In the genomic region with DNA sequence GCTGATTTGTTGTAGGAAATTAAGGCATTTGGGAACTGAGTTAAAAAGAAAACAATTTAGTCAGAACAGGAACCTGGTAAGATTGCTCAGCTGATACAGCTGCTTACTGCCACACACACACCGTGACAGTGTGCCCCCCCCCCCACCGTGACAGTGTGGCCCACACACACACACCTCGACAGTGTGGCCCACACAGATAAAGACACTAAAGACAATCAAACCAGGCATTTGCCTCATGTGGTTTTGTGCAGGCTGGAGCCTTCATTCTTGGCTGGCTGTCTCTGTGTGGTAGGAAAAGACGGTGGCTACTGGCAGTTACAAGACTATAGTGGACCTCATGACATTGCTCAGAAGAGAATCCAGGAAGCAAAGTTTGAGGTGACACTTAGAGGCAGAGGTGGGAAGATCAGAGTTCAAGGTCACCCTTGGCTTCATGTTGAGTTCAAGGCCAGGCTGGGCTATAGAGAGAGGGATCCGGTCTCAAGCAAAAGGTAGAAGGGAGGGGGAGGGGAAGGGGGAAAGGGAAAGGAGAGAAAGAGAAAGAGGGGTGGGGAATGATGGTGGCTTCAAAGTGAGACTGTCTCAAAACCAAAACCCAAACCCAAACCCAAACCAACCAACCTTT, we compare ENCODE assay signal across 19 mouse cellular contexts. TPM values are rescaled to one million over a fixed set of nuclear protein-coding genes. Genes with fewer than 3 reads are reported as not detected.
DNase-seq lines count a peak whose midpoint lies in the region; ATAC-seq and TF ChIP-seq lines count a peak whose summit lies in the region.
"Had no signal": no experiment of that assay in that cellular context is flagged by ENCODE, and none has a peak within 500 bp of the region (broad histone marks: within the 10 kb centered on the region; RNA-seq: fewer than 3 reads in every experiment).

No protein-coding gene starts in this region.

- no peak overlapping the region for H3K4me2 ChIP-seq in liver, embryonic 14.5 days (ENCODE audit: low read depth)
- H3K4me2 ChIP-seq in forebrain, embryonic 16.5 days (ENCODE audit: low read length), result no peak overlapping the region
- H3K4me2 ChIP-seq in hindbrain, embryonic 13.5 days, result no peak overlapping the region
- H3K4me2 ChIP-seq: forebrain, embryonic 12.5 days; heart, embryonic 13.5 days; midbrain, embryonic 13.5 days had no signal

- peaks cover 74% of the 10 kb centered on the region for H3K36me3 ChIP-seq in G1E (replicated peaks)
- no peaks in the 10 kb centered on the region for H3K36me3 ChIP-seq in liver, embryonic 14.5 days (replicated peaks; ENCODE audit: control insufficient read depth, insufficient read depth, low read depth)
- peaks cover 3% of the 10 kb centered on the region; the same call in 1 of the 2 replicates for H3K36me3 ChIP-seq in forebrain, embryonic 16.5 days (ENCODE audit: control insufficient read depth, insufficient read depth)
- peaks cover 29% of the 10 kb centered on the region for H3K36me3 ChIP-seq in hindbrain, embryonic 13.5 days

- peaks cover 36% of the 10 kb centered on the region for H3K4me1 ChIP-seq in G1E (ENCODE audit: insufficient read depth, low read depth, low read length)
- peaks cover 0 to 4% of the 10 kb centered on the region in 2 experiments; a peak in 2 of 4 replicates for H3K4me1 ChIP-seq in liver, embryonic 14.5 days (replicated peaks; ENCODE audit: control insufficient read depth in 2 of 2, insufficient read depth in 2 of 2, low read length in 1 of 2)
- H3K4me1 ChIP-seq in forebrain, embryonic 16.5 days (replicated peaks; ENCODE audit: control insufficient read depth, insufficient read depth, low read length), result no peaks in the 10 kb centered on the region
- peaks cover 2% of the 10 kb centered on the region; the same call in 1 of the 2 replicates for H3K4me1 ChIP-seq in hindbrain, embryonic 13.5 days (replicated peaks)
- H3K4me1 ChIP-seq: forebrain, embryonic 12.5 days; midbrain, embryonic 13.5 days had no signal

- 21% methylated on average over 5 of the region's 5 CpGs for WGBS in liver, embryonic 14.5 days (ENCODE audit: insufficient replicate concordance)
- WGBS in forebrain, embryonic 16.5 days, result 81% methylated on average over 5 of the region's 5 CpGs
- 87% methylated on average over 5 of the region's 5 CpGs for WGBS in hindbrain, embryonic 13.5 days

- TF ChIP-seq EP300 in liver, embryonic 14.5 days (IDR thresholded peaks at IDR 0.05; ENCODE audit: low read depth), result peak; percentile 30; the same call in 1 of the 2 replicates

- H3K4me3 ChIP-seq in G1E (ENCODE audit: low read depth, low read length), result no peak overlapping the region; the same call in 1 of the 2 replicates
- H3K4me3 ChIP-seq in liver, embryonic 14.5 days (ENCODE audit: insufficient read depth in 1 of 2, low read depth in 2 of 2, low read length in 2 of 2), result no peak overlapping the region
- H3K4me3 ChIP-seq in forebrain, embryonic 16.5 days (replicated peaks; ENCODE audit: low read length), result no peak overlapping the region
- no peak overlapping the region for H3K4me3 ChIP-seq in hindbrain, embryonic 13.5 days
- H3K4me3 ChIP-seq: forebrain, embryonic 12.5 days; heart, embryonic 13.5 days; layer of hippocampus, adult 2 months; midbrain, embryonic 13.5 days had no signal

- ATAC-seq in G1E (ENCODE audit: extremely low read depth, insufficient number of reproducible peaks, low FRiP score, poor library complexity, severe bottlenecking), result peak; percentile 96
- 0 out of 2 replicates have a peak, but pooled peaks have one; percentile 22 for ATAC-seq in granulocyte monocyte progenitor cell, adult 5-6 weeks (replicated peaks; ENCODE audit: poor library complexity, severe bottlenecking)
- ATAC-seq in liver, embryonic 14.5 days (ENCODE audit: insufficient read depth), result peak; percentile 73
- no peak for ATAC-seq in forebrain, embryonic 16.5 days
- ATAC-seq in hindbrain, embryonic 13.5 days (ENCODE audit: low FRiP score), result no peak
- ATAC-seq: hindbrain, embryonic 16.5 days; midbrain, embryonic 13.5 days had no signal

- H3K9me3 ChIP-seq in G1E (replicated peaks), result no peaks in the 10 kb centered on the region
- H3K9me3 ChIP-seq in liver, embryonic 14.5 days (ENCODE audit: control insufficient read depth, low read length), result no peaks in the 10 kb centered on the region
- H3K9me3 ChIP-seq in forebrain, embryonic 16.5 days (ENCODE audit: control insufficient read depth, low read length), result no peaks in the 10 kb centered on the region
- no peaks in the 10 kb centered on the region for H3K9me3 ChIP-seq in hindbrain, embryonic 13.5 days
- H3K9me3 ChIP-seq: forebrain, embryonic 12.5 days; heart, embryonic 13.5 days; midbrain, embryonic 13.5 days had no signal

- TF ChIP-seq CTCF in G1E (IDR thresholded peaks at IDR 0.05; ENCODE audit: low read depth, low read length), result no peak
- TF ChIP-seq CTCF in liver, embryonic 14.5 days (IDR thresholded peaks at IDR 0.05; ENCODE audit: low read depth), result no peak

- H3K27me3 ChIP-seq in G1E (ENCODE audit: insufficient read depth, low read length), result no peaks in the 10 kb centered on the region
- H3K27me3 ChIP-seq in liver, embryonic 14.5 days (ENCODE audit: control insufficient read depth, insufficient read depth, low read length), result no peaks in the 10 kb centered on the region
- H3K27me3 ChIP-seq in forebrain, embryonic 16.5 days (replicated peaks; ENCODE audit: control insufficient read depth, insufficient read depth, low read length), result no peaks in the 10 kb centered on the region
- H3K27me3 ChIP-seq in hindbrain, embryonic 13.5 days, result no peaks in the 10 kb centered on the region
- H3K27me3 ChIP-seq: forebrain, embryonic 12.5 days; heart, embryonic 13.5 days; midbrain, embryonic 13.5 days had no signal

- H3K27ac ChIP-seq in liver, embryonic 14.5 days, result no peak overlapping the region
- H3K27ac ChIP-seq in forebrain, embryonic 16.5 days (ENCODE audit: low read length), result no peak overlapping the region
- no peak overlapping the region for H3K27ac ChIP-seq in hindbrain, embryonic 13.5 days
- H3K27ac ChIP-seq: forebrain, embryonic 12.5 days; heart, embryonic 13.5 days; kidney, postnatal 0 days; layer of hippocampus, adult 2 months; midbrain, embryonic 13.5 days had no signal

- DNase-seq in 416B (ENCODE audit: low read depth) (peak; percentile 74), G1E (ENCODE audit: low spot score) (peak; percentile 66)
- no peak for DNase-seq in liver, embryonic 14.5 days (ENCODE audit: low read depth in 3 of 3, low spot score in 3 of 3)
- DNase-seq in thymus, postnatal 10 days (ENCODE audit: low spot score in 2 of 2), result no peak
- no peak for DNase-seq in right cerebral cortex, postnatal 25 days
- DNase-seq: adrenal gland, postnatal 10 days; cerebellum, adult 11-12 months; cerebellum, postnatal 36 days; kidney, adult 11 months; spleen, adult 18-20 months had no signal

- H3K9ac ChIP-seq in liver, embryonic 14.5 days (replicated peaks), result no peak overlapping the region
- no peak overlapping the region for H3K9ac ChIP-seq in forebrain, embryonic 16.5 days (replicated peaks; ENCODE audit: low read depth, low read length)
- no peak overlapping the region for H3K9ac ChIP-seq in hindbrain, embryonic 13.5 days
- H3K9ac ChIP-seq: forebrain, embryonic 12.5 days; heart, embryonic 13.5 days; midbrain, embryonic 13.5 days had no signal

RNA-seq across cellular contexts. Expression of a gene that starts 24.7 kb away (rescaled TPM):
- total RNA-seq in G1E (2014; fragmentation: Nextera tagmentation) (19.2 and 20.1 TPM in 2 replicates), G1E (2017) (7.6 and 8.2 TPM in 2 replicates)
- polyA plus RNA-seq in G1E (2012), result 1.5 and 3.3 TPM in 2 replicates
- 8.5 and 12.7 TPM in 2 replicates for total RNA-seq in granulocyte monocyte progenitor cell, adult 5-6 weeks (2014; fragmentation: Nextera tagmentation)
- total RNA-seq in granulocyte monocyte progenitor cell, adult 5-6 weeks (2017), result 5.7 and 6.1 TPM in 2 replicates
- 2.8 and 3.4 TPM in 2 replicates for polyA plus RNA-seq in liver, embryonic 14.5 days (2012; rRNA removed)
- 2.4 and 2.5 TPM in 2 replicates for polyA plus RNA-seq in liver, embryonic 14.5 days (2014; fragmentation: Nextera tagmentation; extraction: Ambion mirVana)
- 8.4 and 10.0 TPM in 2 replicates for polyA plus RNA-seq in forebrain, embryonic 16.5 days (2015; fragmentation: Nextera tagmentation; extraction: Ambion mirVana)
- 8.1 and 8.5 TPM in 2 replicates for polyA plus RNA-seq in hindbrain, embryonic 13.5 days (2015; fragmentation: Nextera tagmentation; extraction: Ambion mirVana)

RNA-seq across cellular contexts. Expression of a gene that starts 26.9 kb away (rescaled TPM):
- total RNA-seq in G1E (2014; fragmentation: Nextera tagmentation) (36.6 and 43.8 TPM in 2 replicates), G1E (2017) (50.4 and 53.7 TPM in 2 replicates)
- 2.1 and 3.7 TPM in 2 replicates for polyA plus RNA-seq in G1E (2012)
- 54.4 and 78.4 TPM in 2 replicates for total RNA-seq in granulocyte monocyte progenitor cell, adult 5-6 weeks (2014; fragmentation: Nextera tagmentation)
- 23.3 and 26.8 TPM in 2 replicates for total RNA-seq in granulocyte monocyte progenitor cell, adult 5-6 weeks (2017)
- 26.5 and 50.5 TPM in 2 replicates for polyA plus RNA-seq in liver, embryonic 14.5 days (2012; rRNA removed)
- 184 and 188 TPM in 2 replicates for polyA plus RNA-seq in liver, embryonic 14.5 days (2014; fragmentation: Nextera tagmentation; extraction: Ambion mirVana)
- polyA plus RNA-seq in forebrain, embryonic 16.5 days (2015; fragmentation: Nextera tagmentation; extraction: Ambion mirVana), result 479 and 491 TPM in 2 replicates
- polyA plus RNA-seq in hindbrain, embryonic 13.5 days (2015; fragmentation: Nextera tagmentation; extraction: Ambion mirVana), result 472 and 492 TPM in 2 replicates

RNA-seq across cellular contexts. Expression of a gene that starts 33.7 kb away (rescaled TPM):
- total RNA-seq in G1E (2014; fragmentation: Nextera tagmentation) (10.7 and 15.2 TPM in 2 replicates), G1E (2017) (7.0 and 8.9 TPM in 2 replicates)
- 8.8 and 9.1 TPM in 2 replicates for polyA plus RNA-seq in G1E (2012)
- not detected in 2 replicates for total RNA-seq in granulocyte monocyte progenitor cell, adult 5-6 weeks (2014; fragmentation: Nextera tagmentation)
- total RNA-seq in granulocyte monocyte progenitor cell, adult 5-6 weeks (2017), result not detected in 2 replicates
- 1.4 and 1.7 TPM in 2 replicates for polyA plus RNA-seq in liver, embryonic 14.5 days (2012; rRNA removed)
- polyA plus RNA-seq in liver, embryonic 14.5 days (2014; fragmentation: Nextera tagmentation; extraction: Ambion mirVana), result 2.0 and 2.4 TPM in 2 replicates
- 14.1 and 14.3 TPM in 2 replicates for polyA plus RNA-seq in forebrain, embryonic 16.5 days (2015; fragmentation: Nextera tagmentation; extraction: Ambion mirVana)
- polyA plus RNA-seq in hindbrain, embryonic 13.5 days (2015; fragmentation: Nextera tagmentation; extraction: Ambion mirVana), result 16.8 and 17.6 TPM in 2 replicates

RNA-seq across cellular contexts. Expression of a gene that starts 43.8 kb away (rescaled TPM):
- total RNA-seq in G1E (2014; fragmentation: Nextera tagmentation), result 184 TPM in 2 replicates
- 177 TPM in 2 replicates for total RNA-seq in G1E (2017)
- polyA plus RNA-seq in G1E (2012), result 87.8 and 113 TPM in 2 replicates
- 164 and 178 TPM in 2 replicates for total RNA-seq in granulocyte monocyte progenitor cell, adult 5-6 weeks (2014; fragmentation: Nextera tagmentation)
- 186 and 197 TPM in 2 replicates for total RNA-seq in granulocyte monocyte progenitor cell, adult 5-6 weeks (2017)
- polyA plus RNA-seq in liver, embryonic 14.5 days (2012; rRNA removed), result 39.4 and 58.9 TPM in 2 replicates
- 93.6 and 105 TPM in 2 replicates for polyA plus RNA-seq in liver, embryonic 14.5 days (2014; fragmentation: Nextera tagmentation; extraction: Ambion mirVana)
- 171 and 181 TPM in 2 replicates for polyA plus RNA-seq in forebrain, embryonic 16.5 days (2015; fragmentation: Nextera tagmentation; extraction: Ambion mirVana)
- polyA plus RNA-seq in hindbrain, embryonic 13.5 days (2015; fragmentation: Nextera tagmentation; extraction: Ambion mirVana), result 171 and 172 TPM in 2 replicates

RNA-seq across cellular contexts. Expression of a gene that starts 43.8 kb away (rescaled TPM):
- 18.4 and 26.1 TPM in 2 replicates for total RNA-seq in G1E (2014; fragmentation: Nextera tagmentation)
- total RNA-seq in G1E (2017), result 18.1 and 20.6 TPM in 2 replicates
- polyA plus RNA-seq in G1E (2012), result 8.7 and 10.8 TPM in 2 replicates
- total RNA-seq in granulocyte monocyte progenitor cell, adult 5-6 weeks (2014; fragmentation: Nextera tagmentation), result 4.1 and 10.8 TPM in 2 replicates
- total RNA-seq in granulocyte monocyte progenitor cell, adult 5-6 weeks (2017), result 9.4 and 14.6 TPM in 2 replicates
- polyA plus RNA-seq in liver, embryonic 14.5 days (2012; rRNA removed), result 2.9 and 3.9 TPM in 2 replicates
- polyA plus RNA-seq in liver, embryonic 14.5 days (2014; fragmentation: Nextera tagmentation; extraction: Ambion mirVana), result 3.2 and 3.5 TPM in 2 replicates
- polyA plus RNA-seq in forebrain, embryonic 16.5 days (2015; fragmentation: Nextera tagmentation; extraction: Ambion mirVana), result 57.0 and 64.6 TPM in 2 replicates
- polyA plus RNA-seq in hindbrain, embryonic 13.5 days (2015; fragmentation: Nextera tagmentation; extraction: Ambion mirVana), result 56.4 and 58.0 TPM in 2 replicates

Comparison
In these comparisons a context has a peak if more than half of its experiments do, and no peak if none do; other contexts are left out.
1. DNase-seq: peak in 416B (single experiment) and G1E (single experiment); none in liver, embryonic 14.5 days (0 of 3), thymus, postnatal 10 days (0 of 2) and right cerebral cortex, postnatal 25 days (single experiment).
2. ATAC-seq: peak in G1E (single experiment), granulocyte monocyte progenitor cell, adult 5-6 weeks (single experiment) and liver, embryonic 14.5 days (single experiment); none in forebrain, embryonic 16.5 days (single experiment) and hindbrain, embryonic 13.5 days (single experiment).